Mouse (Mus musculus) thymus, postnatal 36 days (tissue): Measurements from ENCODE around the gene Mrps18b.
"Not testable (repeated sequence)": the region's sequence is repeated elsewhere in the genome, so short reads cannot be mapped to it uniquely, and the experiment has no call there.

Experiments
- DNase-seq, 2 experiments: peaks; one replicate each; pipeline ENCODE4 v3.0.0; 2022; ENCODE audit warnings: mixed read lengths in 2 of 2

Mrps18b gene

DNA sequence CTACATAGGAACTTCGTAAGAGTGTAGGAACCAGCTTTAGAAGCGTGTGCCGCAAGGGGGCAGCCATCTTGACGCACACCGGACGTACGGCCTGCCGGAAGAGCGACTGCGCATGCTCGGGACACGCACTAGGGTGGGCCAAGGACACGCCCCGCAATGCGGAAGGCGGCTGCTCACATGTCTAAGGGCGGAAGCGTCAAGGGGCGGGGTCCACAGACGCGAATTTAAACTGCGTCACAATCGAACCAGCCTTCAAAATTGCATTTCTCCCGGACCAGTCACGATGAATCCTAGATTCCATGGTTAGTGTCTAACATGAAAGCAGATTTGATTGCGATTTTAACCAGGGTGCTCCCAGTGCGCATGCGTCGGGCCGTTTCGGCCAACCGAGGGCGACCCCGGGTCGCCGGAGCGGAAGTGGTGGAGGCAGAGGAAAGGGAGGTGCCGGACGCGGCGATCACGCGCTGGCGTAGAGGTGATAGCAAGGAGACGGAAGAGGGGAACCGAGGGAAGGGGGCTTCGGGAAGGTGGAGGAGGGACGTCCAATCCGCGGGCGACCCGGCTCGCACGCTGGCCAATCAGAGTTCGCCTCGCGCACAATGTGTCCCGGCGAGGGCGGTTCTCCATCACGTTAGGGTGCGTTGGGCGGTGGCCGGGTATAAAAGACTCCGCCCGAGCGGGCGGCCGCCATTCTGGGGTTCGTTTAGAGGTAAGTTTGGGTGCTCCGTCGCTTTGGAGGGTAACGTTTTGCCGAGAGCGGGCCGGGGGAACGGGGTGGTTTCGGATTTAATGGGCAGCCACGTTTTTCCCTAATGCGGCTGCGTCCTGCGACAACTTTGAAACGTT lies at the start of gene Mrps18b, which contains the start of gene Ppp1r10:
TSS of gene Mrps18b (minus strand) at position 93 of the 846 bp plus-strand sequence.
TSS of gene Ppp1r10 (plus strand) at position 138 of the 846 bp plus-strand sequence.
- DNase-seq: peak; percentile 98 to 99

DNA sequence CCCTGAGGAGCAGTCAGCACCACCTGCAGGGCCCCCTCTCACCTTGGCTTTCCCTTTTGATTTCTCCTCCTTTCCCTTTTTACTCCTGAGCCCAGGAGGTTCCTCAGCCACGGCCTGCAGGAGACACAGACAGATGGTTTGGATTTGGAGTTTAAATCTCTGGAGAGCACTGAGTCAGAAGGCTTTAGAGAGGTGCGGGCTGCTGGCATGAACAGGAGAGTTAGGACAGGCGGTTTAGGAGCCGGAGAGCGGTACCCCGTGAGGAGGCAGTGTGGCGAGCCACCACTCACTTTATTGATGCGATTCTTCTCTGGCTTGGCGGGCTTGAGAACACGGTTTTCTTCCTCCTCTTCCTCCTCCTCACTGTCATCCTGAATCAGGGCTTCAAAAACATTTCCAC lies 47.1 kb upstream of the Mrps18b start:
- DNase-seq: no peak

DNA sequence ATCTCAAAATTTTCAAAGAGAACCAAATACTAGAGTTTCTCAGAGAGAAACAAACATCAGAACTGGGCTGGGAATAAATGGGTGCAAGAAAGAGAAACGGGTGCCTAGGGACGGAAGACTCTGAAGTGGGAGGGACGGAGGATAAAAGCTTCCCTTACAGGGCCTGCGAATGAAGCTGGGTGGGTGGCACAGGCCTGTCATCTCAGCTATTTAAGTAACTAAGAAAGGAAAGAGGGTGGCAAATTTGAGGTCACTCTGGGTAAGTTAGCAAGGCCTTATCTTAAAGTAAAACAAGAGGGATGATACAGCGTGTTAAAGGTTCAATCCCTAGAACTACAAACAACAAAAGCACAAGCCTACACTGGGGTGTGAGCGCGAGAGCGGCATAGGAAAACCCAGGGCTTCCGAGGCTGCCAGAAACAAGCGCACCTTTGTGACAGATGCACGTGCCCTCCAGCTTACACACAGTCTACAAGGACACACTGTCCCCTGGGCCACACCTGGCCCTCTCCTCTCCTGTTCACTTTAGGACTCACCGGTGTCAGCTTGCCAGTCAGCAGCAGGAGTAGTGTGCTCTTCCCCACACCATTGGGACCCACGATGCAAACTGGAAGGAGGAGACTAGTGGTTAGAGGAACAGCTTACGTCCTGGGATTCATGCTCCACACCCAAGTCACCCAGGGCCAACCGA lies 42.5 kb upstream of the Mrps18b start:
- DNase-seq: no peak

DNA sequence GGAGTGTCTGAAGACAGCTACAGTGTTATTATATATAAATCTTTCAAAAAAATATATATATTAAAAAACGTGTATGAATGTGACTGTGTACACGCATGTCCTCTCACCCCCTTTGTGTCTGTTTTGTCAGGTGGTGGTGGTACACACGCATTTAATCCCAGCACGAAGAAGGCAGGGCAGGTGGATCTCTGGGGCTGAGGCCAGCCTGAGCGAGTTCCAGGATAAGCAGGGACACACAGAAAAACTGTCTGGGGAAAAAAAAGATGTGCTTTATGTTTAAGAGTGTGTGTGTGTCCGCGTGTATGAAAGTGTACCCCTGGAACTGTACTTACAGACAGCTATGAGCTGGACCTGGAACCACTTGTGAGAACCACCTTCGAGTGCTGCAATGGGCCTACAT lies 38.5 kb upstream of the Mrps18b start:
- no peak for DNase-seq

DNA sequence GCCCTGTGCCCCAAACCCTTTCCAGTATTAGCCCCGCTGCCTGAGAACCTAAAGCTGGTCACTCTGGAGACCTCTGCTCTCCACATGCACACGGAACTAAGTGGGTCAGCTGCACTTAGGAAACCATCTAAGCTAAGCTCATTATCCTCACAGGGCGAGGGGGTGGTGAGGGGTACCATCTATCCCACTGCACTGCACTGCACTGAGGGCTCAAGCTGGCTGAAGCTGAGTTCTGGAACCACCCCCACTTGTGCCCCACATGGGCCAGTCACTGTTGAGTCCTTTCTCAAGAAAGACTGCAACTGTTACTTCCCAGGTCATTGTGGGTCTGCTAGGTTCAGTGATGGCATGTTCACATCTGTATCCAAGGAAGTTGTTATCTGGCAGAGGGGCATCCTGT lies 36.4 kb upstream of the Mrps18b start:
- DNase-seq: not testable (repeated sequence)

DNA sequence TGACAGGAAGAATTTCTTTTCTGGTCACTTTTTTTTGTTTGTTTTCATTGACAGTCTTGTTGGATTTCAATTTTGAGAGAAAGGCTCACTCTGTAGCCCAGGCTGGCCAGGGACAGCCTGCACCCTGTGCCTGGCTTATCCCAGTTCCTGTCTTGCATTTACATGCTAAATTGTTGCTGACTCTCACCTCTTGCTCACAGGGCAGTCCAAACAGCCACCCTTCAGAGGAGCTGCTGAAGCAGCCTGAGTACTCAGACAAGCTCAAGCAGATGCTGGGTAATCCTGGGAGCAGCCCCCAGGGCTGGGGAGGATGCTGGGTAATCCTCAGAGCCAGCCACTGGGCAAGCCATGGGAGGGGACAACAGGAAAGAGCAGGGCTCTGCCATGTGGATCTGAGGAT lies 34.8 kb upstream of the Mrps18b start:
- DNase-seq: not testable (repeated sequence)

DNA sequence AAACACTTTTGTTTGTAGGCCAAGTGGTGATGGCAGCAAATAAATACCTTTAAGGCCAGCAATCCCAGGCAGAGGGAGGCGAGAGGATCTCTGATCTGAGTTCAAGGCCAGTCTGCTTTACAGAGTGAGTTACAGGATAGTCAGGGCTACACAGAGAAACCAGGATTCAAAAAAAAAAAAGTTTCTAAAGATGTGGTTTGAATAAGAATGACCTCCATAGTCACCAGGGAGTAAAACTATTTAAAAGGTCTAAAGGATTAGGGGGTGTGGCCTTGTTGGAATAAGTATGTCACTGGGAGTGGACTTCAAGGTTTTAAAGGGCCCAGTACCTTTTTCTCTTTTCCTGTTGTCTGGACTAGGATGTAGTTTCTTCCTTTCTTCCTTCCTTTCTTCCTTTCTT lies 23.8 kb upstream of the Mrps18b start:
- DNase-seq: no peak

DNA sequence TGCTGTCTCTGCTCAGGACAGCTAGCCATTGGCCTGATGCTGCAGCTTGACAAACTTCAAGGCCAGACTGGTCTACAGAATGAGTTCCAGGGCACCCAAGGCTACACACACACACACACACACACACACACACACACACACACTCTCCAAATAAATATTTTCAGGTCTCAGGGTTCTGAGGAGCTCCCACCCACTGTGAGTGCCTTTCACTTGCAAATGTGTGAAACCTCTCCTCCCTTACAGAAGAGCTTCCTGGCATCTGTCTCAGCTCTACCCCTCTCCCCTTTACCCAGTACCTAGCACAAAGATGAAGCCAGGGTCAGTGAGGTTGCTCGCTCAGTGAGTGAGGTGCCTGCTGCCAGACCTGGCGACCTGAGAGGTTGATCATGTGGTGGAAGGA lies 22.9 kb upstream of the Mrps18b start:
- DNase-seq: no peak

DNA sequence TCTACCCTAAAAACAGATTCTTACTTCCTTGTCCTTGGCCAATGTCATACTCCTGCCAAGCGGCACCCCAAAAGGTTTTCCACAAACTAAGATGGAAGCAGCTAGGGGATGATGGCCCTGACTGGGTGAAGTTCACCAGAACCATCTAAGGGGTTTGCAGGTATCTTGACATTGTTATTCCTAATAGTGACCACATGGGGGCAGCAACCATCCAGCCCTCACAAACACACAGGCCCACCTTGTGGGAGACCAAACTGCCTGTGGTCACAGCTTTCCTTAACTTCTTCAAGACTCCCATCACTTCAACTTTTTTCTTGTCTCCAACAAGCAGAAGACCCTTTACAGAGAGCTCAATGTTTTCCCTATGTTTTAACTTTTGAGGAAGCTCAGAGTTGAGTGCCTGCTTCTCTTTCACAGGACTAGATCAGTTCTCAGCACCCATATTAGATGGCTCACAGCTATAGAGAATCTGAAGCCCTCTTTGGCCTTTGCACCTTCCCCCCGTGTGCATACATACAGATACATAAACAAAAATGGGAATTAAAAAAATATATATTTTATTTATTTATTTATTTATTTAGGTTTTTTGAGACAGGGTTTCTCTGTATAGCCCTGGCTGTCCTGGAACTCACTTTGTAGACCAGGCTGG lies 21.6 kb upstream of the Mrps18b start:
- DNase-seq: peak; percentile 36 to 54

DNA sequence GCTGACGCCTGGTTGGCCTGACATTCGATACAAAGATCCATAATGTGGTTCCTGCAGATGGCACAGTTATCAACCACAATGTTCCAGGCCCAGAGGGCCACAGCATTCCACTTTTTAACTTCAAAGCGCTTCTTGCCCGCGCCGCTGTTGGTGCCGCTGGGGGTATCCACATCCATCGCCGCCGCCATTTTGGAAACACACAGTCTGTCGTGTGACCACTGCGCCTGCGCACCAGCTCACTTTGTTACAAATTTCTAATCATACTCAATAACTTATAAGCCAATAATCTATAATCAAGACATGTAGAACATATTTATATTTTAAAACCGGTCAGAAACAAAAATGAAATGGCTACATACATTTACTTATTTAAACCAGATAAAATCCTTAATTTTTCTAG lies 19.6 kb upstream of the Mrps18b start:
- not testable (repeated sequence) for DNase-seq

DNA sequence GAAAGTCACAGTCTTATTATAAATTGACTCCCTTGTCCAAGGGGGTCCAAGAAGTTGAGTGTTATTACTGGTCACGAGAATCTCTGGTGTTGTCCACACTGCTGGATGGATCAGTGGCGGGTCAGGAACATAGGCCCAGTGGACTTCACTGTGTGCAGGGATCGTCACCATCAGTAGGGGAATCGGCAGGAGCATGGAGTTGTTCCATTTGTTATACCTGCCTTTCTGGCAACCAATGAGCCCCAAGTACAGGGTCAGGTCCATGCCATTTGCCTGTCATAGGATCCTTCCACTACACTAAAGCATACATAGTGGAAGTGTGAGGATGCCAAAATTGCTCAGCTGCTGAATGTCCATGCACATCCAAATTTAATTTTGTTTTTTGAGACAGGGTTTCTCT lies 16.4 kb upstream of the Mrps18b start:
- DNase-seq: no peak

DNA sequence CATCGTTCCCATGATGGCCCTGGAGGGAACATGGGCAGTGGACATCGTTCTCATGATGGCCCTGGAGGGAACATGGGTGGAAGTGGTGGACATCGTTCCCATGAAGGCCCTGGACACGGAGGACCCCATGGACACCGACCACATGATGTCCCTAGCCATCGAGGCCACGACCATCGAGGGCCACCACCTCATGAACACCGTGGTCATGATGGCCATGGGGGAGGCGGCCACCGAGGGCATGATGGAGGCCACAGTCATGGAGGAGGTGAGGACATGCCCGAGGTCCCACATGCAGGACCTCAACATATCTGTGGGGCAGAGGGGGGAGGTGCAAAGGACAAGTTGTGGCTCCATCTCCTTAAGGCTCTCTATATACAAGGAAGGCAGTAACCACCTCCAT lies 14.4 kb upstream of the Mrps18b start:
- no peak for DNase-seq

DNA sequence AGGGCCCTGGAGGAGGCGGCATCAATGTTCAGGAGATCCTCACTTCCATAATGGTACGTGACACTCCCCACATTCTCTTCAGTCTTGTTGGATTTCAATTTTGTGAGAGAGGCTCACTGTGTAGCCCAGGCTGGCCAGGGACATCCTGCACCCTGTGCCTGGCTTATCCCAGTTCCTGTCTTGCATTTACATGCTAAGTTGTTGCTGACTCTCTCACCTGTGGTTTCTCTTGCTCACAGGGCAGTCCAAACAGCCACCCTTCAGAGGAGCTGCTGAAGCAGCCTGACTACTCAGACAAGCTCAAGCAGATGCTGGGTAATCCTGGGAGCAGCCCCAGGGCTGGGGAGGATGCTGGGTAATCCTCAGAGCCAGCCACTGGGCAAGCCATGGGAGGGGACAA lies 13.3 kb upstream of the Mrps18b start:
- DNase-seq: no peak

DNA sequence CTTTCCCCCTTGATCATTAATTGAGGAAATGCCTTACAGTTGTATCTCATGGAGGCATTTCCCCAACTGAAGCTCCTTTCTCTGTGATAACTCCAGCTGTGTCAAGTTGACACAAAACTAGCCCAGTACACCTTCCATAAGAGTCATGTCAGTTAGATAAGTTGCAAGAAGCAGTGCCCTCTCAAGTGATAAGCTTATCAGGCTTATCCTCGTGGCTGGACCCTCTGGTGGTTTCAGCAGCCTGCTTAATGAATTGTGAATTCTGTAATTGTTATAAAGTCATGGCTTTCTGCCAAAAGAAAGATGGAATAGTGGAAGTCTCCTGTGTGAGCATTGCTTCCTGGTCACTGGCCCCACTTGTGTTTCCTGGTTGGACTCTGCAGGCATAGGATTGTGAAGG lies 11.3 kb upstream of the Mrps18b start:
- DNase-seq: no peak

DNA sequence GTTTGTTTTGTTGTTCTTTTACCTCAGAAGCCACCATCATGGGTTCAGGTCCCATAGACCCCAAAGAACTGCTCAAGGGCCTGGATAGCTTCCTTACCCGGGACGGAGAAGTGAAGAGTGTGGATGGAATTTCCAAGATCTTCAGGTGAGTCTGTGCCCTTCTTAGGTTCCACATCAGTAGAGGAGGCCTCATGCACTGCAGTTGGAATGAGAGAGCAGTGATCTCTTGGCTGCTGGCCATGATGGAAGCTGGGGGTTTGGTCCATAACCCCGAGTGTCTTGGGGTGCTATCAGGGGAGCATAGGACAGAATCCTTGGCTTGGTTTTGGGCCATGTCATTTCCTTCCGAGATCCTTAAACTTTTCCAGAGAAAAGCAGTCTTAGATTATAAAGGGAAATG lies 7.1 kb upstream of the Mrps18b start:
- DNase-seq: no peak

DNA sequence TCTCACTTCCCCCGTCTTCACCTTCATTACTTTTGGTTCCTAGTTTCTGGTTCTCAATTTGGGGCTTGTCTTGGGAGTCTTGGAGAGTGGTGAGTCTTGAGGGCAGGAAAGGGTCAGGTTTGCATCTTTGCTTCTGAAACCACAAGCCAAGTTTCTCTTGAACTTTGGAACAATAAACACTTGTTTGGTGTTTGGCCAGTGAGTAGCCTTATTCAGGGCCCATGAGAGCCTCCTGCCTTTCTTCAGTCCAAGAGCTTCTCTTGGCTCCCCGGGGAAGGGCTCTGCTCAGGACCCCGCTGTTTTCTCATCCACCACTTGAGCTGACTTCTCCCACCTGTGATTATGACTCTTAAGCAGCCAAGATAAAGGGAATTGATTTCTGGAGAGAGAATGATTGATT lies 6.4 kb upstream of the Mrps18b start:
- DNase-seq: no peak

DNA sequence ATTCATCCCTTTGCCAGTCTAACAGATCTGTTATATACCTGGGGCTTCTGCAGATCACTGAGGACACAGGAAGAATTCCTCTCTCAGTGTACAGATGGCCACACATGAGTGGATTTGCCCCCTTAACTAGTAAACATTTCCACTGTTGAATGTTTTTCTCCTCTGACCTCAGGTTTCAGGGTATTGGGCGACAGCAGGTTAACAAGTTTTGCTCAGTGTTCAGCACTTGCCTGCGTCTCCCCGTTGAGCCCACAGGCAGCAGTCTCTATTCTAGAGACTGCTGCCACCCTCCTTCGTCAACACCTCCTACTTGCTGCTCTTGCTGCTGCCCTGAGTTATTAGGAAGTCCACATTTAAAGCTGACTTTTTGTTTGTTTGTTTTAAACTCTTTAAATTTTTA lies 5.5 kb upstream of the Mrps18b start:
- no peak for DNase-seq

DNA sequence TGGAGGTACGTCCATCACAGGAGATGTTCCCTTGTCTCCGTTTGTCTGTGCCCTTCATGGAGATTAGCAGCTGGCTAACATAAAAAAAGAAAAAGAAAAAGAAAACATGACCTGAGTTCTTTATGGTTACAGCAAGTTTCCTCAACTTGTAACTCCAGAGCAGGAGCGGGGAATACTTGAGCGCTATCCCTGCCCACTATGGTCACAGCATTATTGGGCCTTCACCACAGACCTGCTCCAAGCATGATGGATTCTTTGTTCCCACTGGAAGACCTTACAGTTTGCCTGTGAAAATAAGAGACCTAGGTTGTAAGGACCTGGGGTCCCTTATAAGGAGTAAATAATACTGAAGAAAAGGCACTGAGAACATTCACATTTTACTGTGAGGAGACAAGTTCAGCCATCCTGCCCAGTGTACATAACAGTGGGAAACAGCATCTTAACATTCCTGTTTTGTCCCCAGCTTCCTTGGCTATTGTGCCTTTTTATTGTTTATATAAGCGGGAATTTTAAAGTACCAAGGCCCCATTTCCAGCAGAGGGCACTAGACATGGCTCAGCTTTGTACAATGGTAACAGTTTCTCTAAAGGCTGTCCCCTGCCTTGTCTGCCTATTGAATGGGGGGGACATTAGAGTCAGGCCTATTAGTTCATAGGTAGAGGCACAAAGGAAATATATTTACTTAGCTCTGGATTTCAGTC lies 4.8 kb upstream of the Mrps18b start:
- DNase-seq: no peak

DNA sequence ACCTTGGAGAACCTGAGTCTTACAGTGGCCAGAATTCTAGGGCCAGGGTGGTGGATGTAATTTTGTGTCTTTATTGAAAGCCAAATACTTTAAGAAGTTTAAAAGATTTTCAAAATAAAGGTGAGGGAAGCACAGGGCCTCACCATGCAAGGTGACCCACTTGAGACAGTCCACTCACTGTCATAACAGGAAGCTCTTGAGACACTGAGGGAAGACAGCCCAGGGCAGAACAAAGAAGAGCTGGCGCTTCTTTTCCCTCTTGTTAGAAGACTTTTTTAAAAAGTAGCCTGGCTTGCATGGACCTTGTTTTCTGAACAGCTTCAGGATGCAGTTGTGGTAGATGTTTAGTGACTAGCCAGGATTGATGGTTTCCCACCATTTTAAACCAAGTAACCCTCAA lies 4.2 kb upstream of the Mrps18b start:
- DNase-seq: no peak

DNA sequence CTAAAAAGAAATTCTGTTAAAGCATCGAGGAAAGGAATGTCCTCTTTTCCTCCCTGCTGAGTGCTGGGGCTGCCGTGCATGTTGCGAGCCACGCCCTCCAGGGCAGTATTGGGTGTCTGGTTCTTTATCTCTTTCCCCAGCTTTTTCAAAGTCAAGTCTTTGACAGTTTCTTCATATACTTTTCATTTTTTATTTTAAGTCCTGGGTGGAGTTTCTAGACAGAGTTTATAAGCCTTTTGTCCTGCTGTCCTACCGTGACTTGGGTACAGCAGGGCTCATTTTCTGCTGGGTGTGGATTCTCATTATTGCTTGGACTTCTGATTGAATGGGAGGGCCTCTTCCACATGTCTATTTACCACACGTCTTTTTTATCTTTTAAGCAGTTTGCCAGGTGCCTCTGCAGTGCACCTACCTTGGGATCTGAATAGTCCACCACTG lies 3.7 kb upstream of the Mrps18b start:
- no peak for DNase-seq

DNA sequence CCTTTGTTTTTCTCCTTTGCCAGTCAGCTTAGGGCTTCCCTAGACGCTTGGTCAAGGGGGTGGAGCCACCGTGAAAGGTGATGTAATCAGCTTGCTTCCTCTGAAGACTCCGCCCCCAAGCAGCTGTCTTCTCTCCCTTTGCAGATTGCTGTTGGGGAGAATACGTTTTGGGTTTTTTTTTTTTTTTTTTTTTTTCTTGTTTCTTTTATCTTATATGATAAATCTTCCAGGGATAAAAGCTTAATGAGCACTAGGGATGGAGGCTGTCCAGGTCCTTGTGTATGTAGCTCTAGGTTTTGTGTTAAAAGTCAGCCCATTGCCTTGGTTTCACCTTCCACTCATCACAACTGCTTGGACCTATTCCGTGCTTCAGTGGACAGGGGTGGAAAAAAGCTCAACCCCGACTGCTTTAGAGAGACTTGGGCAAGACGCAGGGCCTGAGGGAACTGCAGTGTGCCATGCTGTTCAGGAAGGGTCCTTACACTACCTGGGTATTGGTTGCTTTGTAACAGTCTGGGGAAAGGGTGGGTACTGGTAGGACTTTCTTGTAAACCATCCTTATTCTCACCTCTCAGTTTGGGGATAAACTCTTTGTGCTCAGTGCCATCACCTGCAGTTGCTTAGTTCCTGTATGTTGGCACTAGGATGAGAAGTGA lies 3.0 kb upstream of the Mrps18b start:
- DNase-seq: peak; percentile 94 to 98

DNA sequence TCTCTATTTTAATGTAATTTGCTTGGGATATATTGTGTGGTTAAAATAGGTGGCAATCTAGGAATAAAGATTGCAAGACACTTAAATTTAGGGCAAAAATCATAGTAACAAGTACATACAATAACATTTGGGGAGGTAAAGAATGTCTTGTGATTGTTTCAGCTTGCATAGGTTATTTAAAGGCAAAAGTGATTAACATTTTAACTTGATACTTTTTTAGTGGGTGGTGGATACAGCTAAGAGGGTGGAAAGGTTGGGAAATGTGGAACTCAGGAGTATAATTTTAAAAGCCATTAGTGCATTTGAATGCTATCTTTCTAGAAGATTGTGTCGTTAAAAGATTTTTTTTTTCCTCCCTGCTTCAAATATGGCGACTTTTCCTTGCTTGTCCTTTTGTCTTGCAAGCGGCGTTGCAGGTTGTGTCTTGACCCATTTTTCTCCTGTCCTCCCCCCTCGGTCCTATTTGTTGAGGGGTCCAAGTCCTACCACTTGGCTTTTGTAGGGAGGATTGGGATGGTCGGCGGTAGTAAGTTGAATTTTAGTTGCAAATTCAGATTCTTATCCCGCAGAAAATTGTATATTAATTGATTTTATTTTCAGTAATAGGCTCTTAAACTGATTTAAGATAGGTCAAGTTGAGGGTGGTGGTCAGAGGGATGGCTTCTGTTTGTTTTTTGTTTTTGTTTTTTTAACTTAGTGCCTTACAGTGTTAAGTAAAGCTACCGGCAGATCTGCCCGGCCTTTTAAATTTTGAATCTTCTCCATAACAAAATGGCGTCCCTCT lies 2.3 kb upstream of the Mrps18b start:
- DNase-seq: peak; percentile 43 to 44
